Mouse (Mus musculus): Measurements from ENCODE around the gene Edn3. TPM values are rescaled to one million over a fixed set of nuclear protein-coding genes. Genes with fewer than 3 reads are reported as not detected.

Gene Edn3
- 7.3 and 7.5 TPM in 2 replicates for polyA plus RNA-seq (2015; fragmentation: Nextera tagmentation; extraction: Ambion mirVana)

DNA sequence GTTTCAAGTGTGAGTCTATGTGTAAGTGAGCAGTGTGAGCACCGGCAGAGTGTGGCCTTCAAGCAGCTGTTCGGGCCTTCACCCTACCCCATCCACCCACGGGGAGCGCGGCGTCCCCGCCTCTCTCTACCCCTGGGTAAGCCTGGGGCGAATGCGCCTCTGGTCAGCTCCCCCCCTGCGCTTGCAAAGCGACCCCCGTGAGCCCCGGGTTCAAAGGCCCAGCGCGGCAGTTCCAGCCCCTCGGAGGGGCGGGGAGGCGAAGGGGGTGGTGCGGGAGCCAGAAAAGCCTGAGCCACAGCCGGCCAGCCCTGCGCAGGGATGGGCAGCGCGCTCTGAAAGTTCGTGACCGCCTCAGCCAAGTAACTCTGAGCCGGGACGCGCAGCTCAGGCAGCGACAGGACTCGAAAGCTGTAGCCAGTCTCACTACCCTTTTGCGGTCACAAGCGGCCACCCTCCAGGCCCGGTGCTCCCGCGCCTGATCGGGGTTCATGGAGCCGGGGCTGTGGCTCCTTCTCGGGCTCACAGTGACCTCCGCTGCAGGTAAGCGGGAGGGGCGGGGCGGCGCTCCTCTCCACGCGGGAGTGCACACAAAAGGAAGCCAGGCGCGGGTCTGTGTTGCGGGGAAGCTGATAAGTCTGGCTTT, at the start of gene Edn3:
TSS of gene Edn3 (plus strand) at position 141 of the 643 bp plus-strand sequence.
- Histone ChIP-seq H3K27ac (ENCODE audit: low read depth, low read length) (no peak within 1 kb of the TSS), H3K4me3 (ENCODE audit: low read length) (peak within 1 kb of the TSS; percentile 45), H3K9ac (ENCODE audit: low read depth, low read length) (peak within 1 kb of the TSS; percentile 58), H3K27me3 (replicated peaks; ENCODE audit: control insufficient read depth, insufficient read depth, low read length) (peaks cover 7% of the 10 kb centered on the region), H3K9me3 (ENCODE audit: control insufficient read depth, low read length) (no peaks in the 10 kb centered on the region), H3K4me2 (ENCODE audit: low read length) (peak within 1 kb of the TSS; percentile 83), H3K4me1 (ENCODE audit: control insufficient read depth, insufficient read depth, low read depth, low read length) (peaks cover 6% of the 10 kb centered on the region; the same call in 1 of the 2 replicates), H3K36me3 (ENCODE audit: control insufficient read depth, insufficient read depth, low read length) (no peaks in the 10 kb centered on the region)
- 2% methylated on average over 48 of the region's 48 CpGs for WGBS
- ATAC-seq, result peak; percentile 48; the same call in 1 of the 2 replicates

- 100% methylated on average over 1 of the region's 1 CpGs for WGBS
- H3K27ac ChIP-seq (ENCODE audit: low read depth, low read length), result no peak overlapping the region
- no peaks in the 10 kb centered on the region for H3K4me1 ChIP-seq (ENCODE audit: control insufficient read depth, insufficient read depth, low read depth, low read length)
- H3K27me3 ChIP-seq (replicated peaks; ENCODE audit: control insufficient read depth, insufficient read depth, low read length), result no peaks in the 10 kb centered on the region
- H3K4me3 ChIP-seq (ENCODE audit: low read length), result no peak overlapping the region
- no peaks in the 10 kb centered on the region for H3K36me3 ChIP-seq (ENCODE audit: control insufficient read depth, insufficient read depth, low read length)
- no peak for ATAC-seq
- H3K9ac ChIP-seq (ENCODE audit: low read depth, low read length), result no peak overlapping the region
- H3K9me3 ChIP-seq (ENCODE audit: control insufficient read depth, low read length), result no peaks in the 10 kb centered on the region
- no peak overlapping the region for H3K4me2 ChIP-seq (ENCODE audit: low read length)
These were observed 48.4 kb upstream of the Edn3 start for GRCm38 (mm10) chr2:174712043-174712442.

- Histone ChIP-seq H3K4me2 (ENCODE audit: low read length) (no peak overlapping the region), H3K9ac (ENCODE audit: low read depth, low read length) (no peak overlapping the region), H3K27me3 (replicated peaks; ENCODE audit: control insufficient read depth, insufficient read depth, low read length) (no peaks in the 10 kb centered on the region), H3K9me3 (ENCODE audit: control insufficient read depth, low read length) (no peaks in the 10 kb centered on the region), H3K4me1 (ENCODE audit: control insufficient read depth, insufficient read depth, low read depth, low read length) (no peaks in the 10 kb centered on the region), H3K27ac (ENCODE audit: low read depth, low read length) (no peak overlapping the region), H3K4me3 (ENCODE audit: low read length) (no peak overlapping the region), H3K36me3 (ENCODE audit: control insufficient read depth, insufficient read depth, low read length) (no peaks in the 10 kb centered on the region)
- no peak for ATAC-seq
These were observed 44.5 kb upstream of the Edn3 start for GRCm38 (mm10) chr2:174715938-174716337.

- H3K27ac ChIP-seq (ENCODE audit: low read depth, low read length), result no peak overlapping the region
- no peaks in the 10 kb centered on the region for H3K36me3 ChIP-seq (ENCODE audit: control insufficient read depth, insufficient read depth, low read length)
- H3K9ac ChIP-seq (ENCODE audit: low read depth, low read length), result no peak overlapping the region
- H3K4me3 ChIP-seq (ENCODE audit: low read length), result no peak overlapping the region
- WGBS, result 92% methylated on average over 4 of the region's 4 CpGs
- no peaks in the 10 kb centered on the region for H3K9me3 ChIP-seq (ENCODE audit: control insufficient read depth, low read length)
- H3K4me2 ChIP-seq (ENCODE audit: low read length), result no peak overlapping the region
- H3K27me3 ChIP-seq (replicated peaks; ENCODE audit: control insufficient read depth, insufficient read depth, low read length), result no peaks in the 10 kb centered on the region
- no peak for ATAC-seq
- no peaks in the 10 kb centered on the region for H3K4me1 ChIP-seq (ENCODE audit: control insufficient read depth, insufficient read depth, low read depth, low read length)
These were observed 42.6 kb upstream of the Edn3 start for GRCm38 (mm10) chr2:174717857-174718256.

DNA sequence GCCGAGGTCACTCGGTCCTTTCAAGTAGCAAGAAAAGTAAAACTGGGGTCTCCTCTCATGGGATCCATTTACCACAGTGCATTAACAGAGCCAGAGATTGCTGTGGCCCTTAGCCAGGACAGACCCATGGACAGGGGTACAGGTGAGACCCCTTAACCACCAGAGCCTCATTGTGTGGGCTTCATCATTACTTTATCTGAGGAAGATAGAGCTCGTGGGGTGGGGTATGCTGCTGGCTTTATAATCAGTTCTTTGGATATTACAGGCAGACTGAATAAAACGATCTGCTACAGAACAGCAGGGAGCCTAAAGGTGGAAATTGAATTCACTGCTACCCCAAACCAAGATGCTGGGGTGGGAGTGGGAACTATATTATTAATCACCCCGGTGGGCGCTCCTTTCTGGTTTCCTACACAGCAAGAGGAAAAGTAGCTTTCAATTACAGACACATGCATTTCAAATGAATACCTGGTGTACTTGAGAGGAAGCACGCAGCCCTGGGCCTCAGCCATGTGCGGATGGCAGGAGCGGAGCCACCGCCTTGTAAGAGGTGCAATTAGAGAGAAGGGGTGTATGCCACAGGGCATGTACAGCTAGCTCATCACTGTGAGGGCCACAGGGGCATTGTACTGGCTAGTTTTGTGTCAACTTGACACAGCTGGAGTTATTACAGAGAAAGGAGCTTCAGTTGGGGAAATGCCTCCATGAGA, 33.1 kb upstream of the Edn3 start:
- Histone ChIP-seq H3K36me3 (ENCODE audit: control insufficient read depth, insufficient read depth, low read length) (no peaks in the 10 kb centered on the region), H3K4me1 (ENCODE audit: control insufficient read depth, insufficient read depth, low read depth, low read length) (no peaks in the 10 kb centered on the region), H3K9me3 (ENCODE audit: control insufficient read depth, low read length) (no peaks in the 10 kb centered on the region), H3K4me2 (ENCODE audit: low read length) (no peak overlapping the region), H3K9ac (ENCODE audit: low read depth, low read length) (no peak overlapping the region), H3K27me3 (replicated peaks; ENCODE audit: control insufficient read depth, insufficient read depth, low read length) (no peaks in the 10 kb centered on the region), H3K4me3 (ENCODE audit: low read length) (no peak overlapping the region), H3K27ac (ENCODE audit: low read depth, low read length) (no peak overlapping the region)
- WGBS, result 60% methylated on average over 10 of the region's 10 CpGs
- peak; percentile 37; the same call in 1 of the 2 replicates for ATAC-seq

DNA sequence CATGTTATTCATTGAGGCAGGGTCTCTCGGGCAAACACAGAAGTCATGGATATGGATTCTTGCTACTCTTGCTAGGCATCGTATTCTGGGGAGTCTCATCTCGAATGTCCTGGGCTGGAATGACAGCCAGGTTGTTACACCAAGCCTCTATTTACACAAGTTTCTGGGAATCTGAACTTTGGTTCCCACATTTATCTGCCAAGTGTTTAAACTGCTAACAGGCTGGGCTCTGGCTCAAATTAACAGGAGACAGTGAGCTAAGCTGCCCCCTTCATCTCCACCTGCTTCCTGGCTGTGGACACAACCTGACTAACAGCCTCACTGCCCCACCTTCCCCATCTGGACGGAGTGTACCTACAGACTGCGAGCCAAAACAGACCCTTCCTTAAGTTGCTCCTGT, 28.5 kb upstream of the Edn3 start:
- Histone ChIP-seq H3K9ac (ENCODE audit: low read depth, low read length) (no peak overlapping the region), H3K4me3 (ENCODE audit: low read length) (no peak overlapping the region), H3K36me3 (ENCODE audit: control insufficient read depth, insufficient read depth, low read length) (no peaks in the 10 kb centered on the region), H3K27ac (ENCODE audit: low read depth, low read length) (no peak overlapping the region), H3K27me3 (replicated peaks; ENCODE audit: control insufficient read depth, insufficient read depth, low read length) (no peaks in the 10 kb centered on the region), H3K4me1 (ENCODE audit: control insufficient read depth, insufficient read depth, low read depth, low read length) (no peaks in the 10 kb centered on the region), H3K9me3 (ENCODE audit: control insufficient read depth, low read length) (no peaks in the 10 kb centered on the region), H3K4me2 (ENCODE audit: low read length) (no peak overlapping the region)
- 96% methylated on average over 5 of the region's 5 CpGs for WGBS
- ATAC-seq, result no peak

DNA sequence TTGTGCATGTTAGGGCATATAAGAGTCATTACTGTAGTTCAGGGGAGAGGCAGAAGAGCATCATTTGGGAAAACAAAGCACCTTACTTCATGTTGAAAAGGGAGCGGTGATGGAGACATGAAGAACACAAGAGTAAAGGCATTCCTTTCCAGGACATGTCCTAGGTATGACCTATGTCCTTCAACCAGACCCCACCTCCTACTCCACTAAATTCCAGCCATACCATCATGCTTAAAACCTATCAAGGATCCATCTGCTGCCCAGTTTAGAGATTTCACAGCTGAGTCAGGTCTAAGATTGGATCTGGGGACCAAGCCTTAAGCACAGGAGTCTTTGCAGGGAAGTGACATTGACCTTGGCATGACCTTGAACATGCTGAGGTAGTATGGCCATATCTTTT, 25.1 kb upstream of the Edn3 start:
- 100% methylated on average over 1 of the region's 1 CpGs for WGBS
- H3K4me2 ChIP-seq (ENCODE audit: low read length), result no peak overlapping the region
- H3K27me3 ChIP-seq (replicated peaks; ENCODE audit: control insufficient read depth, insufficient read depth, low read length), result no peaks in the 10 kb centered on the region

GRCm38 (mm10) chr2:174747182-174747581, 13.2 kb upstream of the Edn3 start:
- ATAC-seq, result no peak
- H3K4me3 ChIP-seq (ENCODE audit: low read length), result no peak overlapping the region
- no peaks in the 10 kb centered on the region for H3K4me1 ChIP-seq (ENCODE audit: control insufficient read depth, insufficient read depth, low read depth, low read length)
- no peaks in the 10 kb centered on the region for H3K9me3 ChIP-seq (ENCODE audit: control insufficient read depth, low read length)
- 89% methylated on average over 1 of the region's 1 CpGs for WGBS
- H3K36me3 ChIP-seq (ENCODE audit: control insufficient read depth, insufficient read depth, low read length), result no peaks in the 10 kb centered on the region
- no peak overlapping the region for H3K9ac ChIP-seq (ENCODE audit: low read depth, low read length)
- no peak overlapping the region for H3K27ac ChIP-seq (ENCODE audit: low read depth, low read length)
- no peak overlapping the region for H3K4me2 ChIP-seq (ENCODE audit: low read length)
- no peaks in the 10 kb centered on the region for H3K27me3 ChIP-seq (replicated peaks; ENCODE audit: control insufficient read depth, insufficient read depth, low read length)

More for the DNA sequence above, 25.1 kb upstream of the Edn3 start:
- no peak overlapping the region for H3K27ac ChIP-seq (ENCODE audit: low read depth, low read length)
- ATAC-seq, result no peak
- H3K9me3 ChIP-seq (ENCODE audit: control insufficient read depth, low read length), result no peaks in the 10 kb centered on the region
- H3K4me3 ChIP-seq (ENCODE audit: low read length), result no peak overlapping the region
- H3K9ac ChIP-seq (ENCODE audit: low read depth, low read length), result no peak overlapping the region
- no peaks in the 10 kb centered on the region for H3K4me1 ChIP-seq (ENCODE audit: control insufficient read depth, insufficient read depth, low read depth, low read length)
- no peaks in the 10 kb centered on the region for H3K36me3 ChIP-seq (ENCODE audit: control insufficient read depth, insufficient read depth, low read length)

- Histone ChIP-seq H3K4me2 (ENCODE audit: low read length) (no peak overlapping the region), H3K9me3 (ENCODE audit: control insufficient read depth, low read length) (no peaks in the 10 kb centered on the region), H3K27ac (ENCODE audit: low read depth, low read length) (no peak overlapping the region), H3K27me3 (replicated peaks; ENCODE audit: control insufficient read depth, insufficient read depth, low read length) (no peaks in the 10 kb centered on the region), H3K4me3 (ENCODE audit: low read length) (no peak overlapping the region), H3K9ac (ENCODE audit: low read depth, low read length) (no peak overlapping the region), H3K36me3 (ENCODE audit: control insufficient read depth, insufficient read depth, low read length) (no peaks in the 10 kb centered on the region), H3K4me1 (ENCODE audit: control insufficient read depth, insufficient read depth, low read depth, low read length) (no peaks in the 10 kb centered on the region)
- WGBS, result 85% methylated on average over 8 of the region's 8 CpGs
- no peak for ATAC-seq
These were observed 12.0 kb upstream of the Edn3 start for GRCm38 (mm10) chr2:174748381-174748780.

Measured in hindbrain, embryonic 16.5 days (tissue).